In genomic region chr6:28642909-28643308, GRCm38 (mm10) we compare ENCODE assay signal across 19 mouse cellular contexts.
DNase-seq lines count a peak whose midpoint lies in the region; ATAC-seq and TF ChIP-seq lines count a peak whose summit lies in the region.
"Had no signal": no experiment of that assay in that cellular context is flagged by ENCODE, and none has a peak within 500 bp of the region (broad histone marks: within the 10 kb centered on the region; RNA-seq: fewer than 3 reads in every experiment).

No protein-coding gene starts in this region.

- WGBS in hindbrain, postnatal 0 days: 28% methylated on average over 2 of the region's 2 CpGs
- 45% methylated on average over 2 of the region's 2 CpGs for WGBS in hindbrain, embryonic 13.5 days
- WGBS in midbrain, postnatal 0 days: 37% methylated on average over 2 of the region's 2 CpGs
- 75% methylated on average over 2 of the region's 2 CpGs for WGBS in midbrain, embryonic 10.5 days

- no peaks in the 10 kb centered on the region for H3K36me3 ChIP-seq in hindbrain, postnatal 0 days (ENCODE audit: insufficient read depth, low read length)
- H3K36me3 ChIP-seq in hindbrain, embryonic 13.5 days: no peaks in the 10 kb centered on the region
- no peaks in the 10 kb centered on the region for H3K36me3 ChIP-seq in midbrain, postnatal 0 days (ENCODE audit: insufficient read depth, low read length)
- H3K36me3 ChIP-seq in midbrain, embryonic 10.5 days: no peaks in the 10 kb centered on the region
- H3K36me3 ChIP-seq: kidney, embryonic 15.5 days; liver, embryonic 13.5 days; lung, embryonic 15.5 days; midbrain, embryonic 12.5 days had no signal

- no peaks in the 10 kb centered on the region for H3K9me3 ChIP-seq in hindbrain, postnatal 0 days (ENCODE audit: low read length)
- no peaks in the 10 kb centered on the region for H3K9me3 ChIP-seq in hindbrain, embryonic 13.5 days
- H3K9me3 ChIP-seq in midbrain, postnatal 0 days (ENCODE audit: low read length): no peaks in the 10 kb centered on the region
- no peaks in the 10 kb centered on the region for H3K9me3 ChIP-seq in midbrain, embryonic 10.5 days (replicated peaks)
- H3K9me3 ChIP-seq: kidney, embryonic 15.5 days; liver, embryonic 13.5 days; lung, embryonic 15.5 days; midbrain, embryonic 12.5 days had no signal

- H3K27me3 ChIP-seq in hindbrain, postnatal 0 days (ENCODE audit: insufficient read depth, low read length): no peaks in the 10 kb centered on the region
- no peaks in the 10 kb centered on the region for H3K27me3 ChIP-seq in hindbrain, embryonic 13.5 days
- H3K27me3 ChIP-seq in midbrain, postnatal 0 days (ENCODE audit: insufficient read depth, low read length): no peaks in the 10 kb centered on the region
- no peaks in the 10 kb centered on the region for H3K27me3 ChIP-seq in midbrain, embryonic 10.5 days (ENCODE audit: low read depth, poor library complexity, severe bottlenecking)
- H3K27me3 ChIP-seq: kidney, embryonic 15.5 days; liver, embryonic 13.5 days; lung, embryonic 15.5 days; midbrain, embryonic 12.5 days; Patski had no signal

- intact Hi-C loops in gastrocnemius, postnatal 14 days (cut with DNase I; ENCODE audit: low total_unique reads): no loop called here

- H3K4me3 ChIP-seq in hindbrain, postnatal 0 days (ENCODE audit: low read length): no peak overlapping the region
- no peak overlapping the region for H3K4me3 ChIP-seq in hindbrain, embryonic 13.5 days
- H3K4me3 ChIP-seq in midbrain, postnatal 0 days (ENCODE audit: low read depth, low read length): no peak overlapping the region
- H3K4me3 ChIP-seq in midbrain, embryonic 10.5 days: no peak overlapping the region
- H3K4me3 ChIP-seq: kidney, embryonic 15.5 days; liver, embryonic 13.5 days; lung, embryonic 15.5 days; midbrain, embryonic 12.5 days had no signal

- H3K9ac ChIP-seq in hindbrain, postnatal 0 days (replicated peaks; ENCODE audit: low read length): no peak overlapping the region
- no peak overlapping the region for H3K9ac ChIP-seq in hindbrain, embryonic 13.5 days
- no peak overlapping the region for H3K9ac ChIP-seq in midbrain, postnatal 0 days (replicated peaks; ENCODE audit: low read length, poor library complexity, severe bottlenecking)
- H3K9ac ChIP-seq: kidney, embryonic 15.5 days; liver, embryonic 13.5 days; lung, embryonic 15.5 days; midbrain, embryonic 12.5 days had no signal

- no peaks in the 10 kb centered on the region for H3K4me1 ChIP-seq in hindbrain, postnatal 0 days (ENCODE audit: insufficient read depth, low read length)
- H3K4me1 ChIP-seq in hindbrain, embryonic 13.5 days (replicated peaks): peaks cover 7% of the 10 kb centered on the region; the same call in 1 of the 2 replicates
- H3K4me1 ChIP-seq in midbrain, postnatal 0 days (ENCODE audit: insufficient read depth, low read length): no peaks in the 10 kb centered on the region
- H3K4me1 ChIP-seq in midbrain, embryonic 10.5 days: peaks cover 6% of the 10 kb centered on the region; the same call in 1 of the 2 replicates
- H3K4me1 ChIP-seq: liver, embryonic 13.5 days; lung, embryonic 15.5 days had no signal

- peak; percentile 39 for DNase-seq in adrenal gland, postnatal 10 days
- no peak for DNase-seq in adrenal gland, postnatal 14 days
- DNase-seq in hindbrain, postnatal 0 days (ENCODE audit: low spot score): peak; percentile 53
- DNase-seq in midbrain, postnatal 0 days (ENCODE audit: low spot score): peak; percentile 42
- no peak for DNase-seq in midbrain, embryonic 10.5 days (ENCODE audit: low spot score)
- DNase-seq in gastrocnemius, postnatal 14 days: no peak
- DNase-seq: adrenal gland, adult 2 months; cerebellum, adult 8-10 months; kidney, postnatal 36 days; layer of hippocampus, postnatal 36 days; liver, embryonic 13.5 days; thymus, postnatal 14 days had no signal

- H3K27ac ChIP-seq in hindbrain, postnatal 0 days: no peak overlapping the region
- no peak overlapping the region for H3K27ac ChIP-seq in hindbrain, embryonic 13.5 days
- H3K27ac ChIP-seq in midbrain, postnatal 0 days (ENCODE audit: low read depth, low read length): no peak overlapping the region
- no peak overlapping the region for H3K27ac ChIP-seq in midbrain, embryonic 10.5 days (replicated peaks)
- H3K27ac ChIP-seq: kidney, embryonic 15.5 days; liver, embryonic 13.5 days; lung, embryonic 15.5 days; midbrain, embryonic 12.5 days had no signal

- no peak for ATAC-seq in hindbrain, postnatal 0 days
- ATAC-seq in hindbrain, embryonic 13.5 days (ENCODE audit: low FRiP score): no peak
- ATAC-seq in midbrain, postnatal 0 days (ENCODE audit: low FRiP score): no peak
- ATAC-seq: forebrain, embryonic 16.5 days; intestine, postnatal 0 days; Patski had no signal

- H3K4me2 ChIP-seq in hindbrain, postnatal 0 days (ENCODE audit: low read depth, low read length): no peak overlapping the region
- no peak overlapping the region for H3K4me2 ChIP-seq in hindbrain, embryonic 13.5 days
- H3K4me2 ChIP-seq in midbrain, postnatal 0 days (ENCODE audit: low read depth, low read length, poor library complexity, severe bottlenecking): no peak overlapping the region
- H3K4me2 ChIP-seq: kidney, embryonic 15.5 days; liver, embryonic 13.5 days; lung, embryonic 15.5 days; midbrain, embryonic 12.5 days had no signal

- TF ChIP-seq CTCF in hindbrain, postnatal 0 days (IDR thresholded peaks at IDR 0.05; ENCODE audit: low read depth): no peak
- TF ChIP-seq CTCF in midbrain, postnatal 0 days (IDR thresholded peaks at IDR 0.05): no peak

Comparison
In these comparisons a context has a peak if more than half of its experiments do, and no peak if none do; other contexts are left out.
1. DNase-seq: peak in adrenal gland, postnatal 10 days (single experiment), hindbrain, postnatal 0 days (single experiment) and midbrain, postnatal 0 days (single experiment); none in adrenal gland, postnatal 14 days (single experiment), midbrain, embryonic 10.5 days (single experiment) and gastrocnemius, postnatal 14 days (single experiment).